Mouse (Mus musculus) forebrain, embryonic 10.5 days (tissue): ENCODE data around the gene Rai14. TPM values are rescaled to one million over a fixed set of nuclear protein-coding genes. Genes with fewer than 3 reads are reported as not detected.
A peak's percentile ranks its signal among the peaks of the same experiment; 100 is the strongest.

Source experiments
- DNase-seq: peaks from one replicate; pipeline ENCODE4 v3.0.0-alpha.2; 2017; ENCODE audit warnings: low spot score; ENCODE audit errors: extremely low spot score
- H3K27ac ChIP-seq: fragments of 300-500 bp; sonication (generic); 2 replicates; pipeline ENCODE4 v1.5.1; 2016; ENCODE audit warnings: mild to moderate bottlenecking
- H3K27me3 ChIP-seq: fragments of 300-500 bp; sonication (generic); 2 replicates; pipeline ENCODE4 v1.6.1; 2016; ENCODE audit warnings: mild to moderate bottlenecking; ENCODE audit not compliant: poor library complexity, severe bottlenecking
- H3K36me3 ChIP-seq: fragments of 300-500 bp; sonication (generic); replicated peaks from 2 replicates; pipeline ENCODE4 v1.6.1; 2016; ENCODE audit warnings: mild to moderate bottlenecking, moderate library complexity
- H3K4me1 ChIP-seq: fragments of 300-500 bp; sonication (generic); 2 replicates; pipeline ENCODE4 v1.6.1; 2016
- H3K4me3 ChIP-seq: fragments of 300-500 bp; sonication (generic); 2 replicates; pipeline ENCODE4 v1.5.1; 2016; ENCODE audit warnings: mild to moderate bottlenecking, moderate library complexity
- H3K9me3 ChIP-seq: fragments of 300-500 bp; sonication (generic); 2 replicates; pipeline ENCODE4 v1.6.1; 2016; ENCODE audit warnings: mild to moderate bottlenecking, moderate library complexity
- WGBS: fragments of 180-500 bp; shearing (Covaris S2); methylation state at CpG from one replicate; pipeline ENCODE4 v1.1.7; 2016; 5-methylcytosine and 5-hydroxymethylcytosine counted together
- polyA plus RNA-seq: library from polyadenylated mRNA; unstranded; fragments of >200 nt; fragmentation: Nextera tagmentation; extraction: Ambion mirVana; gene quantifications from 2 replicates; pipeline ENCODE4 v1.2.1, GENCODE M21; 2016

The Rai14 gene
- polyA plus RNA-seq, 1 experiment from 2014 or later = 47.8 TPM

DNA sequence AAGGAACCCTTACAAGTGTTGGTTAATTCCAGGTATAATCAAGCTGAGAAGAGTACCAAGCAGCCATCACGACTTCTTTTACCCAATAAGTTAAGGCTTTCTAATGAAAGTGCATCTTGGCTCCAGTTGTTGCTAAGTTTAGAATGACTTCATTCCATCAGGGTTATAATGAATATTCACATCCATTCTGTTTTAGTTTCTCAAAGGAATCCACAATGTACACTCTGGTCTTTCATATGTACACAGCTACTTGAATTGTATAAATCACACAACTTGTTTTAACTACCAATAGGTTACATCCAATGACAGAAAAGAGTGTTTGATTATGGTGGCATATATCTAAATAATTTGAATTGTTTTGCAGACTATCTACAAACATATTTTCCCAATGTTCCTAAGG is 59.7 kb downstream of the Rai14 start:
- 85% methylated on average over 1 of the region's 1 CpGs for WGBS
- Histone ChIP-seq H3K4me1 (peaks cover 31% of the 10 kb centered on the region), H3K36me3 (peaks cover 12% of the 10 kb centered on the region), H3K4me3 (no peak overlapping the region), H3K9me3 (no peaks in the 10 kb centered on the region), H3K27me3 (no peaks in the 10 kb centered on the region; the same call in 1 of the 2 replicates), H3K27ac (no peak overlapping the region)
- DNase-seq = no peak

DNA sequence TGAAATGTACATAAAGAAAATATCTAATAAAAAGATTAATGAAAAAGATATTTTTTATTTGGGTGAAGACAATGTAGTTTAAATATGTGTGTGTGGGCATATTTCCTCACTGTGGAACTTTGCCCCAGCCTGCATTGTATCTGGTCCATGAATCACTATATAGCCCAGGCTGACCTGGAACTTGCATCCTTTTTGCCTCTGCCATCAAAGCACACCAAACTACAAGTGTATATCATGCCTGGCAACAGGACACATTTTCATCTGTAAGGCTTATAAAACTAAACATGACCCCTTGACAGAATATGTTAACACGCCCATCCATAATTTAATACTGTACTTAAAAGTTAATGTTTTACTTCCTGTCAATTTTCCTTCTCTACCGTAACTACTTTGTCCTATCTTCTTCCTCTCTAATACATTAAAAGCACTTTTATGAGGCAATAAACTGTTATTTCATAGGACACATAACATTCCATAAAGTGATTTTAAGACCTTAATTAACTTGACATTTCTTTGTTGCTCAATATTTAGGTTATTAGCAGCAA is 61.4 kb downstream of the Rai14 start:
- Histone ChIP-seq H3K4me3 (no peak overlapping the region), H3K36me3 (peaks cover 5% of the 10 kb centered on the region), H3K4me1 (peaks cover 46% of the 10 kb centered on the region), H3K27me3 (no peaks in the 10 kb centered on the region), H3K27ac (no peak overlapping the region), H3K9me3 (no peaks in the 10 kb centered on the region)
- WGBS = 95% methylated on average over 2 of the region's 2 CpGs
- no peak for DNase-seq

DNA sequence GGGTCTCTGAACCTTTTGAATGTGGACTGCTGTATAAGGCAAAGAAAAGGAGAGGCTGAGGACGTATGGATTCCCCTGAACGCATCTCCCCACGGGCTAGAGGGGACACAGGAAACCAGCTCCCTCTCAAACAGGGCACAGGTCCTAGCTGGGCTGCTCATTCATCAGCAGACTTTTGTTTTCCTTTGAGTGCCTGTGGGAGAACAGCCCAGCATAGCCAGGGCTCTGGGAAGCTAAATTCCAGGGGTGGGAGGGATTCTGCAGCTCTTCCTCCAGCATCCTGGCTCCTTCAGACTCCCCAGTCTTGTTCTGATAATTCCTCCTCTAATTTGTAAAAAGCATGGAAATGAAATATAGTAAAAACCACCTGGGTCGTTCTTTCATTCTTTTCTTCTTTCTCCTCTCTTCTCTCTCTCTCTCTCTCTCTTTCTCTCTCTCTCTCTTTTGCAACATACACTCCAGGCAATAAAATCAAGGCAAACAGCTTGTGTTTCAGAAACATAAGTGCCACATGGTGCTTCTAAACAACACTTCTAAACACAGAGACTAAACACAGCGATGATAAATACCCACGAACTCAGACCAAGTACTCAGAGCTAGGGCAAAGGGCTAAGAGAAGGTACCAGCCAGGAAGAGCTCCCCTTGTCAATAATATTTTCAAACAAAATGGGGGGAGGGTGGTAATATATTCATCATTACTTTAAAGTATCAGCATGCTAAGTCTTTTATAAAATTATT is 65.9 kb downstream of the Rai14 start:
- Histone ChIP-seq H3K36me3 (0 out of 2 replicates have a peak, but pooled peaks cover 6% of the 10 kb centered on the region), H3K27me3 (no peaks in the 10 kb centered on the region), H3K27ac (peak overlapping the region; percentile 79), H3K9me3 (no peaks in the 10 kb centered on the region), H3K4me1 (peaks cover 50% of the 10 kb centered on the region), H3K4me3 (peak overlapping the region; percentile 27)
- WGBS = 18% methylated on average over 6 of the region's 6 CpGs
- peak; percentile 37 for DNase-seq

DNA sequence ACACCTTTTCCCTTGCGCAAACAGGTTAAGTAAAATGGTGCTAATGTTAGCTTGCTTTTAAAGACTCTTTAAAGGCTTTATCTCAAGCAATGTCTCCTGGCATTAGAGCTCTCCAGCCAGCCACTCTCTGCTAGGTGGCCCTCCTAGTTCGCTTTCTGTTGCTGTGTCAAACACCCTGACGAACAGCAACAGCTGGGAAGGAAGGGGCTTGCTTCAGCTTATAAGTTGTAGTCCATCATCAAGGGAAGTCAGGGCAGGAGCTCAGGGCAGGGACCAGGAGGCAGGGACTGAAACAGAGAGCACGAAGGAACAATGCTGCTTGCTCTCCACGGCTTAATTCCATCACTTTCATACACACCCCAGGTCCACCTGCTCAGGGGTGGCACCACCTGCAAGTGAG is 68.1 kb downstream of the Rai14 start:
- 0 out of 2 replicates have a peak, but pooled peaks cover 5% of the 10 kb centered on the region for H3K27me3 ChIP-seq
- WGBS = 79% methylated on average over 5 of the region's 5 CpGs
- peaks cover 71% of the 10 kb centered on the region for H3K4me1 ChIP-seq
- H3K36me3 ChIP-seq = 0 out of 2 replicates have a peak, but pooled peaks cover 6% of the 10 kb centered on the region
- no peaks in the 10 kb centered on the region for H3K9me3 ChIP-seq
- H3K4me3 ChIP-seq = no peak overlapping the region
- DNase-seq = no peak
- no peak overlapping the region for H3K27ac ChIP-seq

DNA sequence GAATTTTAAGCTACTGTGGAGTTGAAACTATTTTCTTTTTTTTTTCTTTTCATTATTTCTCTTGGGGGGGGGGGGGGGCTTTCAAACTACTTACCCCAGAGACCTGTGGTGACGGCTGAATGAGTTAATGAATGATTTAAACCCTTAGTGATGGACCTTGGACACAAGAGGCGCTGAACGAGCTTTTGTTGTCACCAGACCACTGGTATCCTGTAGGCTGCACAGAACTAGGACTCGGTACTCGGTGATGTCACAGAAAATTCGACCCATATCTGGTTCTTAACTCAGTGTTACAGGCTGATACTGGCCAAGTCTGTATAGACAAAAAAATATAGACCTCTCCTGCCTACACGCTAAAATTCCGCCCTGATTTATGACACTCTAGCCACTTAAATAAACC is 69.3 kb downstream of the Rai14 start:
- 64% methylated on average over 8 of the region's 8 CpGs for WGBS
- H3K4me1 ChIP-seq = peaks cover 71% of the 10 kb centered on the region

DNA sequence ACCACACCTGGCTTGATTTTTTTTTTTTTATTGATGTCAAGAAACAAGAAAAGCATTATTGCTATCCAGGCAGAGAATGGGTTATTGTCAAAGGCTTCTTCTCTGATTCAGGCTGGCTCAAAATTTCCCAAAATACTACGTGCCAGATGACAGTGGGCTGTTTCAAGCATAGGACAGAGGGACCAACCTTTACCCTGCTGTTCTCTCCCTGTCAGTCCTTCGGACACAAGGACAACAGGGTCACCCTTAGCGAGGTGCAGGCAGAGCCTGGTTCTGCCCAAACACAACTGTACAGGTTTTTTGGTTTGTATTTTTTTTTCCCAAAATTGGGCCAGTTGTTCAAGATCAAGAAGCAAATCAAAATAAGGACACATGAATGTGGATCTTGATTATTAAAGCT is 70.6 kb downstream of the Rai14 start:
- no peak overlapping the region for H3K27ac ChIP-seq
- no peak for DNase-seq
- no peak overlapping the region for H3K4me3 ChIP-seq
- H3K36me3 ChIP-seq = peaks cover 6% of the 10 kb centered on the region; the same call in 1 of the 2 replicates
- peaks cover 60% of the 10 kb centered on the region for H3K4me1 ChIP-seq
- 0 out of 2 replicates have a peak, but pooled peaks cover 7% of the 10 kb centered on the region for H3K27me3 ChIP-seq
- WGBS = 88% methylated on average over 3 of the region's 3 CpGs
- H3K9me3 ChIP-seq = no peaks in the 10 kb centered on the region

More for the DNA sequence above, 69.3 kb downstream of the Rai14 start:
- Histone ChIP-seq H3K27ac (no peak overlapping the region), H3K27me3 (0 out of 2 replicates have a peak, but pooled peaks cover 7% of the 10 kb centered on the region), H3K36me3 (0 out of 2 replicates have a peak, but pooled peaks cover 6% of the 10 kb centered on the region), H3K4me3 (no peak overlapping the region), H3K9me3 (no peaks in the 10 kb centered on the region)
- DNase-seq = no peak

DNA sequence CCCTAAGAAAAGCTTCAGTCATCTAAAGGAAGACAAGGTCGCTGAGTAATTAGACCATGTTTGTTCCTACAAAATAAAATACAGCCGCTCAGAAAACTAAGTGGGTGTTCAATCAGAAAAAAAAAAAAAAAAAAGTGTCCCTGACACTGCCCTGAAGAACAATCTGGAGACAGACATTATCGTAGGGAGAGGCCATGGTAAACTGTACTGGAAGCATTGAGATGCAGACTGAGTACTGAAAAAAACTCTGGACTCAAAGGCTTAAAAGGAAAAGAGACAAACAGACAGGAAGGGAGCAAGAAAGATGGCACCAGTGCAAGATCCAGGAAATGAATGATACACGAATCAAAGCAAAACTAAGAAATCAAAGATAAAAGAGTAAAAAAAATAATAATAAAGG is 71.2 kb downstream of the Rai14 start:
- no peak for DNase-seq
- Histone ChIP-seq H3K27me3 (0 out of 2 replicates have a peak, but pooled peaks cover 7% of the 10 kb centered on the region), H3K36me3 (peaks cover 10% of the 10 kb centered on the region; the same call in 1 of the 2 replicates), H3K4me3 (no peak overlapping the region), H3K27ac (no peak overlapping the region), H3K9me3 (no peaks in the 10 kb centered on the region), H3K4me1 (peaks cover 54% of the 10 kb centered on the region)
- 67% methylated on average over 4 of the region's 4 CpGs for WGBS

DNA sequence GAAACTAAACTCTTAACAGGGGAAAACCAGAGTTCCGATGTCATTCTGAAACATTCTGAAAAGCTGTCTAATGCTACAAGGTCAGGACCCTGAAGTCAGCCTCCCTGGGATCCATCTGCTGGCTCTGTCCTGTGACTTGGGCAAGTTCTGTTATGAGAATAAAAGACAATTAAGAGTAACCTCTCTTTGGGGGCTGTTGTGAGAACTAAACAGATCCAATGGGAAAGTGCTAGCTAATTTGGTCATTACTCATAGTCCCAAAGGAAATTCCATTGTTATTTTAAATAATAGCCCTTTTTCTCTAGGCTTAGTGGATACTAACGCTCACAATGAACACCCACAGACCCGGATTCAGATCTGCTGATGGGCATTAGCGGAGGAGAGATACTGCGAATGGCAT is 72.0 kb downstream of the Rai14 start:
- Histone ChIP-seq H3K27me3 (0 out of 2 replicates have a peak, but pooled peaks cover 7% of the 10 kb centered on the region), H3K4me3 (no peak overlapping the region), H3K4me1 (peaks cover 46% of the 10 kb centered on the region), H3K36me3 (peaks cover 8% of the 10 kb centered on the region; the same call in 1 of the 2 replicates), H3K9me3 (no peaks in the 10 kb centered on the region), H3K27ac (no peak overlapping the region)
- DNase-seq = no peak
- 28% methylated on average over 5 of the region's 5 CpGs for WGBS

DNA sequence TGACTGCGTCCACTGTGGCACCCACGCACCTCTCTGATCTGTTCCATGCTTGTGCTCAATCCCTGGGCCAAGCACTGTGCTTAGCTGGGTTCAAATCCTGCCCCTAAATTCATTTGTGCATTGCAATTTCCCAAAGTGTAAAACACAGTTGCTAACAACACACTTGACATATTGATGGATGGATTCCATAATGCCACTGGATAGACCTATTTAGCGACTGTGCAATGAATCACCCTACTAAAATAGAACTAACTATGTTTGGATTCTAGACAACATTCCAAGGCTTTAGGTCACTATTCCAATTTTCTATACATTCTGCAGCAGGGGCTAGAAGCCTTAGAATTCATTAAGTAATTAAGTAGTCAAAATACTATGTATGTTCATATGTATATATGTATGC is 73.7 kb downstream of the Rai14 start:
- H3K27ac ChIP-seq = no peak overlapping the region
- 94% methylated on average over 3 of the region's 3 CpGs for WGBS
- no peak for DNase-seq
- peaks cover 38% of the 10 kb centered on the region for H3K4me1 ChIP-seq
- no peaks in the 10 kb centered on the region for H3K9me3 ChIP-seq
- H3K4me3 ChIP-seq = no peak overlapping the region
- H3K27me3 ChIP-seq = 0 out of 2 replicates have a peak, but pooled peaks cover 7% of the 10 kb centered on the region
- peaks cover 4% of the 10 kb centered on the region; the same call in 1 of the 2 replicates for H3K36me3 ChIP-seq

DNA sequence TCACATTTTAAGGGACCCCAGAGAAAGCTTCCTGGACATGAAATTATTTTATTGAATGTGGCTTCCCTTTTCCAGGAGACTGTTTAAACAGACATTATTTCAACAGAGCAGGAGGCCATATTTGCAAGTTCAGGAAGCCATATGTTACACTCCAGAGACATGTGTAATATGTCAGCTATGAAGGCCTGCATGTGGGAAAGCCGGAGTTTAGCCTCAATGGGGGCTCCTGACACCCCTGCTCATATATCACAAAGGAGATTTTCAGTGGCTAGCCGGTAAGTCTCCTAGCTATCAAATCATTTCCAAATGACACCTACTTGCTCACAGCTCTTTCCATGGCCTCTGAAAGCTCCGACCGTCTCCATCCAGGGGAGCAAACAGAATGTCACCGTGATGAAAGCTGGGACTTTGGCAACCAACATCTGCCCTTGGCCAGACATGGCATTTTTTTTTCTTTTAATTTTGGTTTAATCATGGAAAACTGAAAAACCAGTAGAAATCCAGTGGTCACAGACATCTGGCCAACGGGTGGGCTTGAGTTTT is 77.1 kb downstream of the Rai14 start:
- H3K9me3 ChIP-seq = no peaks in the 10 kb centered on the region
- 88% methylated on average over 6 of the region's 6 CpGs for WGBS
- 0 out of 2 replicates have a peak, but pooled peaks cover 7% of the 10 kb centered on the region for H3K27me3 ChIP-seq
- DNase-seq = no peak
- peaks cover 14% of the 10 kb centered on the region for H3K36me3 ChIP-seq
- H3K4me3 ChIP-seq = no peak overlapping the region
- peaks cover 43% of the 10 kb centered on the region for H3K4me1 ChIP-seq
- H3K27ac ChIP-seq = no peak overlapping the region

DNA sequence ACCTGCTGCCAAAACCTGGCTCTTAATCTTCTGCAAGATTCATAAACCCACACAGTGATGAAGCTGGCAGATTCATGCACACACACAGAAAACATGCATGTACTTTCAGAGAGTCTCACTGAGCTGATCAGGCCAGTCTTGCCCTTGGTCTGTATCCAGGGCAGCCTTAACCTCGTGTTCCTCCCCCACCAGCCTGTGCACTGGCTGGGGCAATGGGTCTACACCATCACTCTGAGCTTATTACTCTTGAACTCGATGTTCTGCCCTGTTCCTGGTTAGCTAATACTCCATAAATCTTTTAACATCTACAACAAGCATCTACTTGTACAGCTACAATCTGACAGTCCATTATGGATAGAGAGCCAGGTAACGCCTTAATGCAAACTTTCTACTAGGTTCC is 77.6 kb downstream of the Rai14 start:
- 88% methylated on average over 3 of the region's 3 CpGs for WGBS
- Histone ChIP-seq H3K9me3 (no peaks in the 10 kb centered on the region), H3K4me3 (no peak overlapping the region), H3K27ac (no peak overlapping the region), H3K36me3 (peaks cover 19% of the 10 kb centered on the region), H3K4me1 (peaks cover 38% of the 10 kb centered on the region), H3K27me3 (0 out of 2 replicates have a peak, but pooled peaks cover 7% of the 10 kb centered on the region)
- DNase-seq = no peak

DNA sequence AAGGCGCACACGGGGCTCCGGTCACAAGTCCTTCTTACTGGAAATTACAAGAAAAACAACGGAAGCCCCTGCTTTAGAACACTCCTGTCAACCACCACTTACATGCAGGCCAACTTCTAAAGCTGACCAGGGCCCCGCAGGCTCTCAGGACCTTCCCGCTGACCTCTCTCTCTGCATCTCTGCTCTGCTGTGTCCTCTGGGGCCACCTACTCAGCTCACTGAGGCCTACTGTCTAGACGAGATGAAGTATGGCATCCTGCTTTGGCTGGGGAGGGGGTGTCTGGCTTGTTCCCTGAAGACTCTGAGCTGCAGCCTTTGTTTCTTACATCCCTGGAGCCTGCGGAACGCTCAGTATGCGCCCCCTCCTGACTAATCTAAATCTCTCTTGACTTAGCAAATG is 79.3 kb downstream of the Rai14 start:
- peak overlapping the region; percentile 81 for H3K27ac ChIP-seq
- WGBS = 48% methylated on average over 10 of the region's 10 CpGs
- peaks cover 33% of the 10 kb centered on the region for H3K4me1 ChIP-seq
- H3K36me3 ChIP-seq = peaks cover 33% of the 10 kb centered on the region
- no peak for DNase-seq
- H3K9me3 ChIP-seq = no peaks in the 10 kb centered on the region
- H3K27me3 ChIP-seq = no peaks in the 10 kb centered on the region
- H3K4me3 ChIP-seq = no peak overlapping the region

DNA sequence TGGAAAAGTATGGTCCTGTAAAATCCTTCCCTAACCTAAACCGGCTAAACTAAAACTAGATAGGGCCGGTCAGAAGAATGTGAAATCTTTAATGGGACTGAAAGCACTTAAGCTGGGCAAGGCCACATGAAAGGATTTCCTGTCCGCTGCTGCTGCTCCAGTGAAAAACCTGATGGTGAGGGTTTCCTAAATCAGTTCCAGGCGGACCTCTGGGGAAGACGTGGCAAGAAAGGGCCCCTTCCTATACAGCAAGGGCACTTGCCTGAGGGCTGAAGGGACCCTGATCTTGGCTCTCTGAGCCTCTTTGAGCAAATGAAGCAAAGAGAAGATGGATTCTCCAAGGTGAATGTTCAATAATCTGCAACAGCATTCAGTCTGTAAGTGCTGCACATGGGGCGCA is 80.2 kb downstream of the Rai14 start:
- peaks cover 38% of the 10 kb centered on the region for H3K4me1 ChIP-seq
- peaks cover 42% of the 10 kb centered on the region for H3K36me3 ChIP-seq
- no peaks in the 10 kb centered on the region for H3K27me3 ChIP-seq
- peak; percentile 37 for DNase-seq
- peak overlapping the region; percentile 81 for H3K27ac ChIP-seq
- H3K4me3 ChIP-seq = no peak overlapping the region
- H3K9me3 ChIP-seq = no peaks in the 10 kb centered on the region
- WGBS = 48% methylated on average over 6 of the region's 6 CpGs
